Mouse (Mus musculus) lung, postnatal 0 days (tissue): ENCODE data around the gene Ogg1. TPM values are rescaled to one million over a fixed set of nuclear protein-coding genes. Genes with fewer than 3 reads are reported as not detected.

Source experiments
- ATAC-seq: fragments of 200-750 bp; cut with Nextera tagmentation; 2 replicates; pipeline ENCODE4 v1.8.0; 2017; ENCODE audit warnings: moderate library complexity
- DNase-seq: peaks from one replicate; pipeline ENCODE4 v3.0.0-alpha.2; 2016; ENCODE audit warnings: low spot score
- H3K27ac ChIP-seq: fragments of 300-500 bp; sonication (generic); 2 replicates; pipeline ENCODE4 v1.5.1; 2014; ENCODE audit warnings: antibody characterized with exemption, mild to moderate bottlenecking, low read length, mixed read lengths
- H3K27me3 ChIP-seq: fragments of 300-500 bp; sonication (generic); replicated peaks from 2 replicates; pipeline ENCODE4 v1.6.1; 2014; ENCODE audit warnings: low read length, mixed read lengths; ENCODE audit not compliant: insufficient read depth
- H3K36me3 ChIP-seq: fragments of 300-500 bp; sonication (generic); 2 replicates; pipeline ENCODE4 v1.6.1; 2014; ENCODE audit warnings: low read length, mixed read lengths; ENCODE audit not compliant: insufficient read depth
- H3K4me1 ChIP-seq: fragments of 300-500 bp; sonication (generic); 2 replicates; pipeline ENCODE4 v1.6.1; 2014; ENCODE audit warnings: antibody characterized with exemption, low read depth, low read length, mixed read lengths; ENCODE audit not compliant: insufficient read depth
- H3K4me2 ChIP-seq: fragments of 300-500 bp; sonication (generic); replicated peaks from 2 replicates; pipeline ENCODE4 v1.6.1; 2014; ENCODE audit warnings: low read depth, mild to moderate bottlenecking, low read length, moderate library complexity, mixed read lengths
- H3K4me3 ChIP-seq: fragments of 300-500 bp; sonication (generic); 2 replicates; pipeline ENCODE4 v1.5.1; 2014; ENCODE audit warnings: low read depth, low read length
- H3K9ac ChIP-seq: fragments of 300-500 bp; sonication (generic); replicated peaks from 2 replicates; pipeline ENCODE4 v1.6.1; 2014; ENCODE audit warnings: low read depth, mild to moderate bottlenecking
- H3K9me3 ChIP-seq: fragments of 300-500 bp; sonication (generic); 2 replicates; pipeline ENCODE4 v1.6.1; 2016; ENCODE audit warnings: low read length, mixed read lengths
- CTCF ChIP-seq: IDR thresholded peaks from 2 replicates; pipeline ENCODE4 v1.5.1; 2016; ENCODE audit warnings: antibody characterized with exemption, mild to moderate bottlenecking
- EP300 ChIP-seq: IDR thresholded peaks from 2 replicates; pipeline ENCODE4 v1.6.1; 2016; ENCODE audit warnings: antibody characterized with exemption, mild to moderate bottlenecking, control low read depth
- WGBS: fragments of 180-500 bp; shearing (Covaris S2); extraction: QIAGEN DNeasy Blood & Tissue Kit; methylation state at CpG from one replicate; pipeline ENCODE4 v1.1.7; 2014; 5-methylcytosine and 5-hydroxymethylcytosine counted together
- polyA plus RNA-seq: library from polyadenylated mRNA; unstranded; fragments of >200 nt; fragmentation: Nextera tagmentation; extraction: Ambion mirVana; gene quantifications from 2 replicates; pipeline ENCODE4 v1.2.1, GENCODE M21; 2015

Ogg1 gene
- polyA plus RNA-seq, 1 experiment from 2014 or later: 11.7 TPM

- TF ChIP-seq EP300 (no peak), CTCF (no peak)
- ATAC-seq: no peak
- no peak overlapping the region for H3K9ac ChIP-seq
Measured at GRCm38 (mm10) chr6:113286316-113286715, 40.5 kb upstream of the Ogg1 start.

GRCm38 (mm10) chr6:113287236-113287635 lies 39.5 kb upstream of the Ogg1 start:
- WGBS: 60% methylated on average over 4 of the region's 4 CpGs

More at GRCm38 (mm10) chr6:113286316-113286715, 40.5 kb upstream of the Ogg1 start:
- no peak for DNase-seq
- peaks cover 17% of the 10 kb centered on the region for H3K27me3 ChIP-seq
- no peaks in the 10 kb centered on the region for H3K36me3 ChIP-seq
- 48% methylated on average over 1 of the region's 1 CpGs for WGBS
- no peak overlapping the region for H3K27ac ChIP-seq
- no peak overlapping the region for H3K4me2 ChIP-seq
- no peak overlapping the region for H3K4me3 ChIP-seq
- no peaks in the 10 kb centered on the region for H3K9me3 ChIP-seq
- no peaks in the 10 kb centered on the region for H3K4me1 ChIP-seq

DNA sequence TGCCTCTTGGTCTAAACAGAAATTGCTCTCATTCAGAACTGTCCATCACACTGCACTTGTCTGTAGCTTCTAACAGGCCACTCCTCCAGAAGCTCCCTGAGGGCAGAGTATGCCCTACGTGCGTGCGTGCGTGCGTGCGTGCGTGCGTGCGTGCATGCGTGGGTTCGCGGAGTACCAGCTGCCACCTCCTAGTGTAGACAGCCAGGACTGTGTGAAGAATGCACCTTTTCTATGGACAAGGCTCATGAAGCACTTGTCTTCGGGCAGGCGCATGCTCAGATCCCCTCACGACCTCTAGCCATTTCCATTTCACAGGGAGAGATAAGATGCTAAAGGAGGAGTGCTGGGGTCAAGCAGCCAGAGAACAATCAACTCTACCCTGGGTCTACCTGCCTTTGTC lies 37.4 kb upstream of the Ogg1 start:
- ATAC-seq (no peak), DNase-seq (no peak)
- no peak overlapping the region for H3K9ac ChIP-seq
- no peaks in the 10 kb centered on the region for H3K9me3 ChIP-seq
- no peak overlapping the region for H3K27ac ChIP-seq
- no peaks in the 10 kb centered on the region for H3K27me3 ChIP-seq
- no peaks in the 10 kb centered on the region for H3K4me1 ChIP-seq
- no peaks in the 10 kb centered on the region for H3K36me3 ChIP-seq
- 91% methylated on average over 15 of the region's 15 CpGs for WGBS
- TF ChIP-seq EP300 (no peak), CTCF (no peak)
- no peak overlapping the region for H3K4me2 ChIP-seq
- no peak overlapping the region for H3K4me3 ChIP-seq

More at GRCm38 (mm10) chr6:113287236-113287635, 39.5 kb upstream of the Ogg1 start:
- Histone ChIP-seq H3K4me1 (no peaks in the 10 kb centered on the region), H3K9ac (no peak overlapping the region), H3K27ac (no peak overlapping the region), H3K4me2 (no peak overlapping the region), H3K36me3 (no peaks in the 10 kb centered on the region), H3K27me3 (peaks cover 11% of the 10 kb centered on the region), H3K4me3 (no peak overlapping the region), H3K9me3 (no peaks in the 10 kb centered on the region)
- DNase-seq (no peak), ATAC-seq (no peak)
- TF ChIP-seq EP300: no peak
- no peak for TF ChIP-seq CTCF

- no peaks in the 10 kb centered on the region for H3K36me3 ChIP-seq
- H3K9me3 ChIP-seq: no peaks in the 10 kb centered on the region
- TF ChIP-seq CTCF (no peak), EP300 (no peak)
- 67% methylated on average over 6 of the region's 6 CpGs for WGBS
- no peaks in the 10 kb centered on the region for H3K27me3 ChIP-seq
- ATAC-seq (no peak), DNase-seq (no peak)
- H3K4me3 ChIP-seq: no peak overlapping the region
- H3K9ac ChIP-seq: no peak overlapping the region
- no peak overlapping the region for H3K27ac ChIP-seq
- H3K4me2 ChIP-seq: no peak overlapping the region
- H3K4me1 ChIP-seq: no peaks in the 10 kb centered on the region
Measured at GRCm38 (mm10) chr6:113290346-113290745, 36.4 kb upstream of the Ogg1 start.

DNA sequence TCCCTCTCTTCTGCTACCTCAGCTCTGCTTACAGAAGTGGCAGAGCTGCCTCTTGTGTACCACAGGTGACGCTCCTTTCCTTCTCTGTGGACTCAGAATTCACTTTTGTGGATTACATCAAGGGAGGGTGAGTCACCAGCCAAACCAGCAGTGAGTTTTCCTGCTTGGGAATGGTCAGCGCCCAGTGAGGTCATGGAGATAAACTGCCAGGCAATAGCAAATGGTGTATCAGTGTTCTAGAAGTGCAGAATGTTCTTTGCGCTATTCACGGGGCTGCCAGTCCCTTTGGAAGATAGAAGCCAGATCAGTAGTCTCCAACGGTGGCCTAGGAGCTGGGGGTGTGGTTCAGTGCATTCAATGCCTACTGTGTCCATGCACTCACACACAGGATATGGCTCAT lies 33.8 kb upstream of the Ogg1 start:
- Histone ChIP-seq H3K4me3 (no peak overlapping the region), H3K4me2 (no peak overlapping the region), H3K4me1 (no peaks in the 10 kb centered on the region), H3K9ac (no peak overlapping the region), H3K27me3 (no peaks in the 10 kb centered on the region), H3K27ac (no peak overlapping the region), H3K36me3 (no peaks in the 10 kb centered on the region), H3K9me3 (no peaks in the 10 kb centered on the region)
- 59% methylated on average over 5 of the region's 5 CpGs for WGBS
- ATAC-seq (no peak), DNase-seq (no peak)
- TF ChIP-seq EP300: no peak
- TF ChIP-seq CTCF: no peak

DNA sequence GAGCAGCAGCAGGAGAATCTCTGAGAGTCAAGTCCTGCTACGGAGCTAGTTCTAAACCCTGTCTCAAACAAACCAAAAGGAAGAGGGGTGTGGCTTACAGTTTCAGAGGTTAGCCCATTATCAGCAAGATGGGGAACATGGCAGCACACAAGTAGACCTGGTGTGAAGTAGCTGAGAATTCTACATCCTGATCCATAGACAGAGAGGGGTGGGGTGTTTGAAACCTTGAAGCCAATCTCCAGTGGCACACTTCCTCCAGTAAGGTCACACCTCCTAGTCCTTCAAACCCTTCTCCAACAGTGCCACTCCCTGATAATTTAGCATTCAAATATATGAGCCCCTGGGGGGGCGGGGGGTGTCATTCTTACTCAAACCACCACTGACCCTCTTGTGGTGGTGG lies 30.7 kb upstream of the Ogg1 start:
- Histone ChIP-seq H3K27ac (no peak overlapping the region), H3K9me3 (no peaks in the 10 kb centered on the region), H3K9ac (no peak overlapping the region), H3K4me2 (no peak overlapping the region), H3K4me1 (no peaks in the 10 kb centered on the region), H3K27me3 (no peaks in the 10 kb centered on the region), H3K36me3 (no peaks in the 10 kb centered on the region), H3K4me3 (no peak overlapping the region)
- no peak for ATAC-seq
- WGBS: 71% methylated on average over 2 of the region's 2 CpGs
- TF ChIP-seq EP300: no peak
- no peak for TF ChIP-seq CTCF
- no peak for DNase-seq

GRCm38 (mm10) chr6:113296639-113297038 lies 30.1 kb upstream of the Ogg1 start:
- H3K9ac ChIP-seq: no peak overlapping the region
- no peak overlapping the region for H3K27ac ChIP-seq
- H3K4me1 ChIP-seq: no peaks in the 10 kb centered on the region
- no peak for ATAC-seq
- no peaks in the 10 kb centered on the region for H3K36me3 ChIP-seq
- DNase-seq: no peak
- 47% methylated on average over 4 of the region's 4 CpGs for whole genome bisulfite sequencing
- no peaks in the 10 kb centered on the region for H3K9me3 ChIP-seq
- no peak overlapping the region for H3K4me2 ChIP-seq
- no peak overlapping the region for H3K4me3 ChIP-seq
- TF ChIP-seq EP300: no peak
- TF ChIP-seq CTCF: no peak
- H3K27me3 ChIP-seq: no peaks in the 10 kb centered on the region
